Mouse (Mus musculus) neural tube, embryonic 14.5 days (tissue): ENCODE measurements around the gene Tyw5. TPM values are rescaled to one million over a fixed set of nuclear protein-coding genes. Genes with fewer than 3 reads are reported as not detected.

ENCODE experiments used
- ATAC-seq: fragments of 200-750 bp; cut with Nextera tagmentation; 2 replicates; pipeline ENCODE4 v1.8.0; 2017; ENCODE audit warnings: low read depth, mild to moderate bottlenecking, moderate TSS enrichment, moderate library complexity
- H3K27ac ChIP-seq: fragments of 300-500 bp; sonication (generic); 2 replicates; pipeline ENCODE4 v1.5.1; 2014; ENCODE audit warnings: low read depth, mild to moderate bottlenecking, control low read depth, low read length, moderate library complexity, mixed read lengths
- H3K27me3 ChIP-seq: fragments of 300-500 bp; sonication (generic); 2 replicates; pipeline ENCODE4 v1.6.1; 2014; ENCODE audit warnings: low read length; ENCODE audit not compliant: control insufficient read depth, insufficient read depth
- H3K36me3 ChIP-seq: fragments of 300-500 bp; sonication (generic); 2 replicates; pipeline ENCODE4 v1.6.1; 2014; ENCODE audit warnings: low read length, mixed read lengths; ENCODE audit not compliant: control insufficient read depth, insufficient read depth
- H3K4me1 ChIP-seq: fragments of 300-500 bp; sonication (generic); 2 replicates; pipeline ENCODE4 v1.6.1; 2014; ENCODE audit warnings: low read length; ENCODE audit not compliant: control insufficient read depth, insufficient read depth
- H3K4me2 ChIP-seq: fragments of 300-500 bp; sonication (generic); 2 replicates; pipeline ENCODE4 v1.6.1; 2014; ENCODE audit warnings: mild to moderate bottlenecking, low read depth, low read length, control low read depth
- H3K4me3 ChIP-seq: fragments of 300-500 bp; sonication (generic); 2 replicates; pipeline ENCODE4 v1.5.1; 2014; ENCODE audit warnings: low read depth, low read length, control low read depth, mixed read lengths
- H3K9ac ChIP-seq: fragments of 300-500 bp; sonication (generic); replicated peaks from 2 replicates; pipeline ENCODE4 v1.6.1; 2014; ENCODE audit warnings: low read depth, mild to moderate bottlenecking, control low read depth, low read length, mixed read lengths
- H3K9me3 ChIP-seq: fragments of 300-500 bp; sonication (generic); 2 replicates; pipeline ENCODE4 v1.6.1; 2016; ENCODE audit warnings: low read length; ENCODE audit not compliant: control insufficient read depth
- WGBS: fragments of 180-500 bp; shearing (Covaris S2); extraction: QIAGEN DNeasy Blood & Tissue Kit; methylation state at CpG from one replicate; pipeline ENCODE4 v1.1.7; 2014; 5-methylcytosine and 5-hydroxymethylcytosine counted together
- polyA plus RNA-seq: library from polyadenylated mRNA; unstranded; fragments of >200 nt; fragmentation: Nextera tagmentation; extraction: Ambion mirVana; gene quantifications from 2 replicates; pipeline ENCODE4 v1.2.1, GENCODE M21; 2014

Gene Tyw5
- polyA plus RNA-seq, 1 experiment from 2014 or later, result 27.2 TPM

GRCm38 (mm10) chr1:57375276-57375675, 31.6 kb downstream of the Tyw5 start:
- H3K9ac ChIP-seq, result no peak overlapping the region
- peaks cover 3% of the 10 kb centered on the region; the same call in 1 of the 2 replicates for H3K4me1 ChIP-seq
- no peak overlapping the region for H3K4me2 ChIP-seq
- H3K36me3 ChIP-seq, result no peaks in the 10 kb centered on the region
- WGBS, result 100% methylated on average over 2 of the region's 2 CpGs
- no peak for ATAC-seq
- H3K9me3 ChIP-seq, result no peaks in the 10 kb centered on the region
- H3K27ac ChIP-seq, result no peak overlapping the region
- no peak overlapping the region for H3K4me3 ChIP-seq
- H3K27me3 ChIP-seq, result 0 out of 2 replicates have a peak, but pooled peaks cover 2% of the 10 kb centered on the region

- no peak overlapping the region for H3K27ac ChIP-seq
- H3K4me2 ChIP-seq, result no peak overlapping the region
- H3K9me3 ChIP-seq, result no peaks in the 10 kb centered on the region
- H3K36me3 ChIP-seq, result no peaks in the 10 kb centered on the region
- WGBS, result 79% methylated on average over 4 of the region's 4 CpGs
- ATAC-seq, result no peak
- H3K4me1 ChIP-seq, result no peaks in the 10 kb centered on the region
- no peak overlapping the region for H3K4me3 ChIP-seq
- H3K9ac ChIP-seq, result no peak overlapping the region
- no peaks in the 10 kb centered on the region for H3K27me3 ChIP-seq
Observed at GRCm38 (mm10) chr1:57370451-57370850, 36.5 kb downstream of the Tyw5 start.

GRCm38 (mm10) chr1:57369111-57369510, 37.8 kb downstream of the Tyw5 start:
- WGBS, result 91% methylated on average over 4 of the region's 4 CpGs

GRCm38 (mm10) chr1:57367446-57367845, 39.5 kb downstream of the Tyw5 start:
- Histone ChIP-seq H3K9me3 (no peaks in the 10 kb centered on the region), H3K4me1 (no peaks in the 10 kb centered on the region), H3K27ac (no peak overlapping the region), H3K27me3 (no peaks in the 10 kb centered on the region), H3K36me3 (no peaks in the 10 kb centered on the region), H3K4me2 (no peak overlapping the region), H3K4me3 (no peak overlapping the region), H3K9ac (no peak overlapping the region)
- 94% methylated on average over 3 of the region's 3 CpGs for WGBS
- no peak for ATAC-seq

More at GRCm38 (mm10) chr1:57369111-57369510, 37.8 kb downstream of the Tyw5 start:
- no peak overlapping the region for H3K27ac ChIP-seq
- no peaks in the 10 kb centered on the region for H3K9me3 ChIP-seq
- H3K4me3 ChIP-seq, result no peak overlapping the region
- H3K27me3 ChIP-seq, result no peaks in the 10 kb centered on the region
- H3K36me3 ChIP-seq, result no peaks in the 10 kb centered on the region
- no peak for ATAC-seq
- H3K9ac ChIP-seq, result no peak overlapping the region
- no peaks in the 10 kb centered on the region for H3K4me1 ChIP-seq
- H3K4me2 ChIP-seq, result no peak overlapping the region

- Histone ChIP-seq H3K4me1 (no peaks in the 10 kb centered on the region), H3K4me3 (no peak overlapping the region), H3K27me3 (no peaks in the 10 kb centered on the region), H3K9ac (no peak overlapping the region), H3K27ac (no peak overlapping the region), H3K36me3 (no peaks in the 10 kb centered on the region), H3K9me3 (no peaks in the 10 kb centered on the region), H3K4me2 (no peak overlapping the region)
- ATAC-seq, result peak; percentile 54; the same call in 1 of the 2 replicates
- 67% methylated on average over 5 of the region's 5 CpGs for WGBS
Observed at GRCm38 (mm10) chr1:57358546-57358945, 48.4 kb downstream of the Tyw5 start.

GRCm38 (mm10) chr1:57351941-57352340, 55.0 kb downstream of the Tyw5 start:
- WGBS, result 75% methylated on average over 1 of the region's 1 CpGs

GRCm38 (mm10) chr1:57347487-57347886, 59.4 kb downstream of the Tyw5 start:
- H3K9ac ChIP-seq, result no peak overlapping the region
- H3K27me3 ChIP-seq, result no peaks in the 10 kb centered on the region
- no peak overlapping the region for H3K27ac ChIP-seq
- H3K9me3 ChIP-seq, result no peaks in the 10 kb centered on the region
- H3K4me2 ChIP-seq, result no peak overlapping the region
- H3K4me1 ChIP-seq, result no peaks in the 10 kb centered on the region
- H3K4me3 ChIP-seq, result no peak overlapping the region
- no peaks in the 10 kb centered on the region for H3K36me3 ChIP-seq
- ATAC-seq, result no peak

More at GRCm38 (mm10) chr1:57351941-57352340, 55.0 kb downstream of the Tyw5 start:
- Histone ChIP-seq H3K27me3 (no peaks in the 10 kb centered on the region), H3K4me1 (no peaks in the 10 kb centered on the region), H3K9me3 (no peaks in the 10 kb centered on the region), H3K4me2 (no peak overlapping the region), H3K36me3 (no peaks in the 10 kb centered on the region), H3K4me3 (no peak overlapping the region), H3K9ac (no peak overlapping the region), H3K27ac (no peak overlapping the region)
- ATAC-seq, result no peak

GRCm38 (mm10) chr1:57341197-57341596, 65.7 kb downstream of the Tyw5 start:
- Histone ChIP-seq H3K4me3 (no peak overlapping the region), H3K36me3 (no peaks in the 10 kb centered on the region), H3K9me3 (no peaks in the 10 kb centered on the region), H3K27me3 (no peaks in the 10 kb centered on the region), H3K27ac (no peak overlapping the region), H3K4me1 (no peaks in the 10 kb centered on the region), H3K4me2 (no peak overlapping the region), H3K9ac (no peak overlapping the region)
- no peak for ATAC-seq
- 29% methylated on average over 2 of the region's 2 CpGs for WGBS

- WGBS, result 52% methylated on average over 14 of the region's 14 CpGs
- H3K9me3 ChIP-seq, result no peaks in the 10 kb centered on the region
- H3K36me3 ChIP-seq, result no peaks in the 10 kb centered on the region
- H3K4me1 ChIP-seq, result no peaks in the 10 kb centered on the region
- H3K27me3 ChIP-seq, result no peaks in the 10 kb centered on the region
- H3K4me3 ChIP-seq, result no peak overlapping the region
- H3K27ac ChIP-seq, result no peak overlapping the region
- H3K4me2 ChIP-seq, result no peak overlapping the region
- no peak for ATAC-seq
- H3K9ac ChIP-seq, result no peak overlapping the region
Observed at GRCm38 (mm10) chr1:57339156-57339796, 67.6 kb downstream of the Tyw5 start.
